Mouse (Mus musculus): ENCODE data around the gene Ankrd55.
A peak's percentile ranks its signal among the peaks of the same experiment; 100 is the strongest.

Ankrd55 gene

DNA sequence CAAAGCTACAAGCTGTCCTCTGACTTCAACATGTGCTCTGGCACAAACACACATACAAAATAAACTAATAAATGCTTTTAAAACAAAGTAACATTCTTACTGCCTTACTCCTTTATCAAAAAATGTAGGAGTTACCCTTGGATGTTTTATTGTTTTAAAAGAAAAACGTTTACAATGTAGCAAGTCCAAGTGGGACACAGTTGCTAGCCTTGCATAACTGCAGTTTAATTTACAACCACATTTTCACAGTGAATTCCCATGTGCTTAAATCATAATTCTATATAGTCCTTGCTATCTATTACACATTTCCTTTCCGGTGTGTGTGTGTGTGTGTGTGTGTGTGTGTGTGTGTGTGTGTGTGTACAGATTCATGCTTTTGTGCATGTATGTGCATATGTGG lies 57.3 kb downstream of the Ankrd55 start:
- no peak for DNase-seq

DNA sequence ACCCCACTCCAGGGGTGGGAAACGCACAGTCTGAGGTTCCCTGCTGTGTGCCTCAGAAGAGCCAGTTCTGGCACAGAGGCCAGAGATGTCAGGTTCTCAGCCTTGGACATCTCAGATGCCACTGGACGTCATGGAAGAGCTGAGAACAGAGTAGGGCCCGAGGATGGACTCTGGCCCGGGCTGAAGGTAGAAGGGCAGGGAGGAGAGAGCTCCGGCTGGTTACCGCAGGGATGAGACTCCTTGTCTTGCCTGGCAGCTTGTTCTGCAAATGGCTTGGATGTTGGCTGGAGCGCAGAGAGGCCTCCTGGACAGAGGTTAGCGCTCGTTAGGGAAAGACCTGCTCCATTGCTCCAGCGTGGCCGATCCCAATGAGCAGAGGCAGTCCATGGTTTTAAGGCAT lies 57.8 kb downstream of the Ankrd55 start:
- no peak for DNase-seq

DNA sequence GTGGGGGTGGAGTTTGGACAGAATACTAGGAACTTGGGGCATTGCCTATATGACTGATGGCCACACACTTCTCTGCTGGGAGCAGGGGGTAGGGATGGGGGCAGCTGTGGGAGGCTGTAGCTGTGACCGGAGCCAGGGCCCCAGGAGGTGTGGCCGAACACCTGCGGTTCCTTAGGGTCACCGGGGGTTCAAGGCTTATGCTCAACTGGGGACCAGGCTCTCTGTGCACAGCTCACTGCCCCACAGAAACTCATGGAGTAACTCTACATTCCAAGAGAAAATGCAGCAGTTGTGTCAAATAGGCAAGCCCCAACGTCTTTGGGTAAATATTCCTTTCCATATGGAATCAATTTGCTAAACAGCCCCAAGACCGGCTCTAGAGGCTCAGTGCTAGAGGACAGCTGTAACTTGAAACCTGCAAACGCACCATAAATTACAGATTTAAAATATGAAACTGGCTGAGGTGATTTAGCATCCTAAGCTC lies 58.5 kb downstream of the Ankrd55 start:
- DNase-seq, result no peak

DNA sequence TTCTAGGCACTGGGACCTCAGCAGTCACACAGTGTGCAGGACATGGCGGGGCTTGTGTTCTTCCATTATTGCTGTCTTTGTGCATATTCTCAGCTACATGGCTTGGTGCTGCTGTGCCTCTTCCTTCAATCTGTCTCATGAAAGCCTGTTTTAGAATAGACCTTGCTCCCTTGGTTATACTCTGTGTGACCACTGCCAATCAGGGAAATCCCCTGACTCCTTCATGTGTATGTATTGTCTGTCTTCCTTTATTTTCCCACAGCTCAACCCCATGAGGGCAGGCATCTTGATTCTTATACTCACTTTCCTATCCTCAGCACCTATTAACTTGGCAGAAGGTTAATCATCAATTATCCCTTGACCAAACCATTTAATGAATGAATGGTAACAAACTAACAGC lies 60.0 kb downstream of the Ankrd55 start:
- DNase-seq, result no peak

DNA sequence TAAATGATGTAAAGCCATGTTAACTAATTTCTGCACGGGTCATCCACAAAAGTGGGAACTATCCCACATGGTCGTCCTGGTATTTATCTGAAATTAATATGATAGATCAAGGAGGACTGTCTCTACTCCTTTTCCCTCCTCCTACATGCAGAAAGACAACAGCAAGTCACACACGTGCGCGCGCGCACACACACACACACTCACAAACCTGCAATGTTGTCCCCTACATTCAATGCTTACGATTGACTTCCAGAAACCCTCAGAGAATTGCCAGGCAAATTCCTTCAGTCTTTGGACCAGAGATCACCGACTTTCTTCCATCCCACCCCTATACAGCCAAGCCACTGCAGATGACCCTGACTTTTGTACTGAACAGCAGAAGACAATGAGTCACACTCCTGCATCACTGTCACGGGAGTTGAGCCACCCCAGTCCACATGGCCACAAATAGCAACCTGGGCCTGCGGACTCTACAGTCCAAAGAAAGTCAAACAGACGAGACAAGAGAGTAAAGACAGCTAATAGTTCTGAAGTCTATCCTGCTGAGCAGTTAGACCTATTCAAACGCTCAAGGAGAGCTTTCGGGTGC lies 60.7 kb downstream of the Ankrd55 start:
- DNase-seq, result no peak

DNA sequence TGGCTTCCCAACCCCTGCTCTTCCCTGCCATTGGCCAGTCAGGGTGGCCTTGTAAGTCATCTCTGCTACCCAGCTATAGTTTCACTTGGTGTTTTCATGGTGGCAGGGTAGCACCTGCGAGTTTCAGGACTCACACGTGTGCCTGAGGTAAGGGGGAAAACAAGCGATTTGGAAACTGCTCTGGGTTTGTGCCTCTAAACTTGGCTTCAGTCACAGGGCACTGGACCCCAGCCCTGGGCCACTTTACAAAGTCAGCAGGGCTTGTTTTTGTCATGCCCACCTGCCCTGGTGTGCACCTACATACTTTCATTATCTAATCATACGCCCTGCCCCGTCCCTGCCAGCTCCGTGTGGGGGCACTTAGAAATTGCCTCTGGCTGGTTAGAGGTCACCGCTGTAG lies 61.2 kb downstream of the Ankrd55 start:
- DNase-seq, result no peak

DNA sequence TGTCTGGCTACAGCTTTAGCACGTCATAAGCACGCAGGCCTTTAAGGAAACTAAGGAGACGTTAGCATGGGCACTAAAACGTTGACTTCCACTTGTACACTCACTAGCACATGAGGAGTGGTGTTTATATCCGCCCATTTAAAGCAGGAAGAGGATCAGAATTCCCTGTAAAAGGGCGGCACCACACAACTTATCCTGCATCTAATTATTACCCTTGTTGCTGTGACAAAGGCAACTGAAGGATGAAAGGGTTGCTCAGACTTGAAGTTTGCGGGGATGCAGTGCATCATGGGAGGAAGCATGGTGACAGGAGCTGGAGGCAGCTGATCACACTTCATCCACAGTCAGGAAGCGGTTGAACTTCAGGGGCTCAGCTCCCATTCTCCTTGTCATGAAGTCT lies 63.7 kb downstream of the Ankrd55 start:
- no peak for DNase-seq

DNA sequence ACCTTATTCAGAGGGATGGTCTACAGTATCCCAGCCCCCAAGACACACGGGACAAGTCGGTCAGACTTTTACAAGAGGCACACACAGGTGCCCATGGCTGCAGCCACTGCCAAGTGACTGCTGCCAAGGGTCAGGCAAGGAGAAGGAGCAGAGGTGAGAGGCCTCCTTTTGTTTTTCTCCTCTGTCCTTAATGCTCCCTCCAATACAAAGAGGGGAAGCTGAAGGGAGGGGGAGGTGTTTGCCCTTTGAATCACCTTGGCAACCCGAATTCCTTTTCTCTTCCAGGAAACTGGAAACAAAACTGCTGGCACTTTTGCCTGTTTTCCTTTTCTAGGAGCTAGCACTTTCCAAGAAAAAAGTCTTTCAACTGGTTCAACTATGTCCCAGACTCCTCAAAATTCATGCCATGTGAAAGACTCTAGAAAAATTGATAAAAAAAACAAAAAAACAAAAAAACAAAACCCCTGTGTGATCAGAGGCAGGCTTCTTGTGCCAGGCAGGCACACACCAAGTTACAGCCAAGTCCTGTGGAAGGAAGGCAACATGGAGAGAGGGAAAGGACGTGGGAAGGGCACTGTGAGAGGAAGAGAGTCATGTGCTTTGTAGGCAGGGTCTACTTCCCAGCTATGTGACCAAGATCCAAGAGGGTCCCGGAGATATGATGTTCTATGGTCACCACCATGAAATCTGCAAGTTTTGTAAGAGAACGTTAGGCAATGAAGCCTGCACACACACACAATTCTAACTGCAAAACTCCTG lies 66.0 kb downstream of the Ankrd55 start:
- no peak for DNase-seq

DNA sequence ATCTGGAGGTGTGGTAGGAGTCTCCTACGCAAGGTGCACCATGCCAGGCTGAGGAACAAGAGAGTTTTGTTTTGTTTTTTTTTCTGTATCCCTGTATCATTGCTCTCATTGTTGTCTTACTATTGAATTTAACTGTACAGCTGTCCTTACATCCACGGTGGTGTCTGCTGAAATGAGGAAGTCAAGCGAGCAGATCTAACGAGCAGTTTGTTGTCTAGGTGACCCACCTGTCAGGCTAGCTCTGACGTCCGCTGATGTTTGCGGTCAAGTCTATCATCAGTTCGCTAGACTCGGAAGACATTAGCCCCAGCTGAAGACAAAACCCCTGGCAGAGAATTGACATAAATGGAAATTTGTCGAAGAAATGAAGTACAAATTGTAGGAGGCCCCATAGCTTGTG lies 66.7 kb downstream of the Ankrd55 start:
- DNase-seq, result no peak

DNA sequence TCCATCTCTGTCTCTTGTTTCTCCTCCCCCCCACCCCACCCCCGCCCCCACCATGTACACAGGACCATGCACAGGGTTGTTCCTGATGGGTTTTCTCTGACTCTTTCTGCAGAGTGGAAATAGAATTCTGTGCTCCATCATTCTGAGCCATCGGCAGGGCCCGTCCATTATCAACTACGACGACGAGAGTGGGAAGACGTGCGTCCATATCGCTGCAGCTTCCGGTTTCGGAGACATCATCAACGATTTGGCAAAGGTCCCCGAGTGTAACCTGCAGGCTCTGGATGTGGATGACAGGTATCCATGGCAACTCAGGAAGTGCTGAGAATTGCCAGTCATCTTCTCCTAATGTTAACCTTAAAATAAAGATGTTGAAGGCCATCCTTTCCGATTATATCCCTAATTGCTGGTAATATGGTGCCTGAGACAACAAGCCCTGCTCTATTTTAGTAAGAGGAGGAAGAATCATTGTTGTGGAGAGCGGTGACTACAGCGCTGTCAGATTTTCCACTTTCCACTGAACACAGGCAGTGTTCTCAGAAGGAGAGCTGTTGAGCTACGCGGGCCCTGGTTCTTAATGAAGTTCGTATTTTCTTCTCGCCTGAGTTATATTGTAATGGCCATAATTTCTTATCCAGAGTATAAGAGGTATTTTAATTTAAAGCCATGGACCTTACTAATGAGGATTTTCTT lies 67.7 kb downstream of the Ankrd55 start:
- no peak for DNase-seq

DNA sequence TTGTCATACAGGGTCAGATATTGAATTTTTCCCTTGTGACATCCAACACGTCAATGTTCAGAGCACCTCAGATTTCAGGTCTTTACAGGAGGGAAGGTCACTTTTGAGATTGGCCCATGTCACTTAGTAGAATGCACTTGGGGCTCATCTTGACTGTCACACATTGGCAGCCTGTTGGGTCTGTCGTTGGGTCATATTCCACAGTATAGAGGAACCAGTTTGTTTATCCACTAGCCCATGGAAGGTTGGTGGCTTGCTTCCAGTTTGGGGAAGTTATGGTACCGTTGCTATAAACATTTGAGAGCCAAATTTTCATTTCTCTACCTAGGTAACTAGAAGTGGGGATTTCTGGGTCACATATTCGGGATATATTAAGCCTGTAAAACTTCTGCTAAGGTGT lies 73.3 kb downstream of the Ankrd55 start:
- DNase-seq, result no peak

DNA sequence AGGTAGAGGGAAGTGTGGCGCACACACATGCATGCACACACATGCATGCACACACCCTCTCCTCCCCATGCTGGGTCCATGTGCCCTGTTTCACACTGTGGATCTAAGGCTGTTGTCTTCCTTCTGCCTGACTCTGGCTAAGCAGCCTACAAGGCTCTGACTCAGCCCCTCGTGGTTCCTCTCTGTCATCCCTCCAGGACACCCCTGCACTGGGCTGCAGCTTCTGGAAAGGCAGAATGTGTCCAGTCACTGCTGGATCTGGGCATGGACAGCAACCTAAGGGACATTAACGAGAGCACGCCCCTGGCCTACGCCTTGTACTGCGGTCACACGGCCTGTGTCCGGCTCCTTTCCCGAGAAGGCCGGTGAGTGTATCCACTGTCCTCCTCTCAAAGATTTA lies 75.0 kb downstream of the Ankrd55 start:
- DNase-seq, result no peak

DNA sequence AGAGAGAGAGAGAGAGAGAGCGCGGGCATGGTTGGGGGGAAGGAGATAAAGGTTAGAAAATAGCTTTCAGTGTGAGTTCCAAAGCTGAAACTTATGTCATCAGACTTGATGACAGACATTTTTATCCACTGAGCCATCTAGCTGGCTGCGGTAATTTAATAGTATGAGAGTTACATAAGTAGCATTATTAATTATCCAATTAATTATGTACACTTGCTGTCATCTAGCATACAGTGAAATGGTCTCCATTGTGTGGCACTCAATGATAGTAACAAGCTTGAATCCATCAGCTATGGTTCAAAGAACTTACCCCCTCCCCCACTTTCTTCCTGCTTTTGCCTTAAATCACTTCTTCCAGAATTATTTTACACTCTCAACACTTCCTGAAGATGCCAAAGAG lies 75.5 kb downstream of the Ankrd55 start:
- DNase-seq, result no peak

DNA sequence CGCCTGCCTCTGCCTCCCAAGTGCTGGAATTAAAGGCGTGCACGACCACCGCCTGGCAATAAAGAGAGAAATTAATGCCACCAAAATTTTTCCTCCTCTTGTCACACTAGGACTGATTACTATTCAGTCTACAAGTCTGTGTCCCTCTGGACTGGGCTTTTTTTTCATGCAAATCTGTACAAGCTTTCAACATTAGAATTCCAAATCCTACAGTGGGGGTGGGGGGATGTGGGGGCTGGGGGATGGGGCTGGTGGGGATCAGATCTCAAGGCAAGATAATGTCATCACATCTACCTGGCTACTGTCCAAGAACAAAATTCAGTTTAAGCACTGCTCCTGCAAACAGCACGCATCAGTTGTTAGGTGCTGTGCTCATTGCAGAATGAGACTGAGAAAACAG lies 76.4 kb downstream of the Ankrd55 start:
- DNase-seq, result no peak

DNA sequence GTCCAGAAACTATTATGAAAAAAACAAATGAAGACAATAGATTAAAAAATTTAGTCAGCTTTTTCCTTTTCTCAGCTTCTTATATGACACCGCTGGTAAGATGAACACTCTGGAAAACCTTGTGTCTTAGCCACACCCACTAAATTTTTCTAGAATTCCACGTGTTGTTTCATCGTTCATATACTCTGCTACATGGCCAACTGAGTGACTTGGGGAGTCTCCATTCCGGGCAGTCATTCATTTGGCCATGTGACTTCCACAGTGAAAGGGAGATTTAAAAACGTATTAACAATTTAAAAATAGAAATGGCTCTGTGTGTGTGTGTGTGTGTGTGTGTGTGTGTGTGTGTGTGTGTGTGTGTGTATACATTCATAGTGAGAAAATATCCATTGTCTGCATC lies 77.1 kb downstream of the Ankrd55 start:
- DNase-seq, result no peak

DNA sequence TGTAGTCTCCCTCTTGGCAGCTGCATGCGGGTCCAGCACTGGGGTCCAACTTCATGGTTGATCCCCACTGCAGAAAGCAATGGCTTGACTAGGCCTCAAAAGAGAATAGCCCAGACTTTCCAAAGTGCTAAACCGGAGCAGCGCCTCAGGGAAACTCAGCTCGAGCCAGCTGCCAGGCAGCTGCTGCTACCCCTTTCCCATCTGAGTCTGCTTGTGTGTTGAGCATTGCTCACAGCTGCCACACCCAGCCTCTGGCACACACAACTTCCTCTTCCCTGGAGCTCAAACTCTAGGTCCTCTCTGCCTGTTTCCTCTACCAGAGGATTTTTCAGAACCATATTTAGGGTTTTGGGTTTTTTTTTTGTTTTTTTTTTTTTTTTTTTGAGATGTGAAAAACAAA lies 77.5 kb downstream of the Ankrd55 start:
- DNase-seq, result no peak

DNA sequence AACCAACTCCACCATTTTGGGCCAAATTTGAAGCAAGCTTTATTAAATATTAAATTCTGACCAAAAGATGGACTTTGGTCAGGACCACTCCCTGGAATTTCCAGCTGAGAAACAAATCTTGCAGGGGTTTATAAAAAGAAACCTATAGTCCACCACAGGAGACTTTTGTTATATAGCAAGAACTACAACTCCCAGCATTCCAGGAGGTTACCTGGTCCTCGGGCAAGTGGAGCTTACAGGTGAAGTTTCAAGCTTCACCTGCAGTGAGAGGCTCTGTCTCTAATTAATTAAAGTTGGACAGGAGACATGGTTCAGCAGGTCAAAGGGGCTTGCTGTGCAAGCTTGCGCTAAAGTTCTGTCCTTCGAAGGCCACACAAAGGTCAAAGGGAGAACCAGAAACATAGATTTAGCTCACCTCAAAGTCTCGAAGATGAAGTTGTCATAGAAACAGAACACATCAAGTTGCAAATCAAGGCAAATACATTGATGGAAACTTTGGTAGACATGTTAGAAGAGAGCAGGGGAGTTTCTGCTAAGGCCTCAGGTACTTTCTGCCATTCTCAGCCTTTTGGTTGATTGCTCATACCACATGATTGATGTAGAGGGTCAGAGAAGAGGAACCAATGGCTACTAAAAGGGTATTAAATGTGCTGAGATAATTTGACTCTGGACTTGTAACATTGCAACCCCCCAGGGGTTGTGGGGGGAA lies 78.2 kb downstream of the Ankrd55 start:
- no peak for DNase-seq

DNA sequence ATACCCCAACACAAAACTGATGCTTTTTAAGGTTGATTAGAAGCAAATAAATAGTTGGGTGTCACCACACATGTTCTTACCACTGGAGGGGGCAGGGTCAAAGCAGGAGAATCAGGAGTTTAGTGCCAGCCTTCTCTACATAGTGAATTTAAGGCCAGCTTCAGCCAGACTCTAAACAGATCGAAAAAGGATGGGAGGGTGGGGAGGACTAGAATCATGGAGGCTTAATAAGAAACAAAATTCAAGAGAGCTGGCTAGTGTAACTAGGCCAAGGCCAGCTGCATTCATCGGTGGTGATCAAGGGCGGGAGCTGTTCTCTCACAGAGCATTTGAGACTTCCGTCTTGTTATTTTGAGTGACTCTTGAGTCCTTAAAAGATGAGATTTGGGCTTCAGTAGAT lies 83.5 kb downstream of the Ankrd55 start:
- DNase-seq, result no peak

DNA sequence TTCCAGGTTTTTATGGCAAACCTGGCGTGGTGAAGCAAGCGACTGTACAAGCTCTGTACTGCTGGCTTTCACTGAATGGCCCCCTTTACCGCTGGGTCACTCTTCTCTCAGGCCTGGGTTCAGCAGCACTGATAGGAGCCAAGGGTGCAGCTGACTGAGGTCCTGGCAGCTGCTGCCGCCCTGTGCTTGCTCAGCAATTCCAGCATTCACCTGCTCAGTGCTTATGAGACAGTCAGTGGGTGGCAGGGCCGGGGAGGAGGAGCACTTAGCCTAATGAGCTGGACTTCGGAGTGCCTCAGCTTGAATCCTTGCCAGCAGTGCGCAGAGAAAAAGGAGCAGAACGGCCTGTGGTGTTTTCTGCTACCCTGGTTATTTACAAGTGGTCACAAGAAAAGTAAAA lies 87.5 kb downstream of the Ankrd55 start:
- peak; percentile 44 to 61 for DNase-seq

DNA sequence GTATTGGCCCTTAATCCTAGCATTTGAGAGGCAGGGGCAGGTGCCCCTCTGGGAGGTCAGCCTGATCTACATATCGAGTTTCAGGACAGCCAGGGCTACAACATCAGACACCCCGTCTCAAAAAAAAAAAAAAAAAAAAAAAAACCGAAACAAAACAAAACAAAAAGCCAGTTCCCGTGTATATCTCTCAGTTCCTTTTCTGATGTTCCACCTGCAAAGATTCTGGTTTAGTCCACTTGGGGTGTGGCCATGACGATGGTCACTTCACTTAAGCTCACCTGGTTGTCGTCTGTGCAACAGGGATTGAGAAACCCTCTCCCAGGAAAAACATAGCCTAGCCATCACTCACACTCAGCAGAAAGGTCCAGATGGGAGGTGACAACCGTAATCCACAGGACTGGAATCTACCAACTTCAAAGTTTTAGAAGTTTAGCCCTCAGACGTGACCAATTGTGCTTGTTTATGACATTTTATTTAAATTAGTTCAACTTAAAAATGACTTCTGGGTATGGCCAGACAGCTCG lies 90.6 kb downstream of the Ankrd55 start:
- DNase-seq, result no peak

DNA sequence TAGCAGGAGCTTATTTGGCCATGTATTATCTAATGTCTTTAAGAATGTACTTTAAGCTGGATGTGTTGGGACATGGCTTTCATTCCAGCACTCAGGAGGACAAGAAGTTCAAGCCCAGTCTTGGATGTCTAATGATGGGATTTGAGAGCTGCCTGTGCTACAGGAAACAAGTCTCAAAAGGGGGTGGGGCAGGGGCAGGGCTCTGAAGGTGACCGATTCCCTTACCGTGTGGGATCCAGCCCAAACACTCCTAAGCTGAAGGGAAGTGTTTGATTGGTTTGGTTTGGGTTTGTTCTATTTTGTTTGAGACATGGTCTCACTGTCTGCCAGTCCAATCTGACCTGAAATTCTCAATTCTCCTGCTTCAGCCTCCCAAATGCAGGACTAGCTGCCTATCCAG lies 93.2 kb downstream of the Ankrd55 start:
- DNase-seq, result no peak

DNA sequence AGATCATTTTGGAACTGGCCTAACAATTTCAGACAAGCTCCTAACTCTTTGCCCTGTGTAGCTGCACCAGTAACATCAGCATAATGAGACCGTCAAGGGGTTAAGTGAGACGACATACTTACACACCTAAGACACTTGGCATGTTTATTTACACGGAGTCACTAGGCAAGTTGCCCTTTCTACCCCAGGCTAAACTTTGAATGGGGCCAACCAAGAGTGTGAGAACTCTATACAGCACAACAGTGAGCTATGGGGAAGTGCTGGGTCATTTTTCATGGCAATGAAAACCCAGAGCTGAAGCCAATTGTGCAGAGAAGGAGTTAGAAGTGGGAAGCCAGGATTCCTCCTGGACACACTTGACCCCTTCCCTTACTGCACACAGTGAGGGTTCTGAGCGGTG lies 94.2 kb downstream of the Ankrd55 start:
- DNase-seq, result no peak

DNA sequence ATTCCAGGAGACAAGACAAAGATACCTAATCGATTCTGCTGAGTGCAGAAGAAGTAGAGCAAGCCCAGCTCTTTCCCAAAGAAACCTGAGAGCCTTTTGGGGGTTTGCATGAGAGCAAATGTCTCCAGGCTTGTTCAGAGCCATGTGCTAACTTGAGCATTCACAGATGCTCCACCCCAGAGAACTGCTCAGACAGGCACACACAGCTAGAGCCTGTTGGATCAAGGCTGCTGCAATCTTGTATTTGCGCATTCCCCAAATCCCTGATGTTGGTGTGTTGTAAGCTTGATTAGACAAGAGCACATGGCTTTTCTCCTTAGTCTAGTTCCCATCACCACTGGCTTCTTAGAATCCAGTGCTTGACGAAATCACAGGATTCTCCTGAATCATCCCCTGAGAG lies 94.7 kb downstream of the Ankrd55 start:
- no peak for DNase-seq
